Mouse (Mus musculus) T-cell, adult 2 months (primary cell): ENCODE data around the gene C1s1.
A peak's percentile ranks its signal among the peaks of the same experiment; 100 is the strongest.
"Not testable (repeated sequence)": the region's sequence is repeated elsewhere in the genome, so short reads cannot be mapped to it uniquely, and the experiment has no call there.

ENCODE experiments used
- DNase-seq: peaks from one replicate; pipeline ENCODE4 v3.0.0; 2022; ENCODE audit warnings: low spot score

The C1s1 gene

GRCm38 (mm10) chr6:124511936-124512335 is 30.2 kb downstream of the C1s1 start:
- no peak for DNase-seq

GRCm38 (mm10) chr6:124509192-124509591 is 33.0 kb downstream of the C1s1 start:
- DNase-seq: not testable (repeated sequence)

- DNase-seq: no peak
These were observed 33.9 kb downstream of the C1s1 start for GRCm38 (mm10) chr6:124508292-124508691.

GRCm38 (mm10) chr6:124506991-124507390 is 35.2 kb downstream of the C1s1 start:
- DNase-seq: no peak

DNA sequence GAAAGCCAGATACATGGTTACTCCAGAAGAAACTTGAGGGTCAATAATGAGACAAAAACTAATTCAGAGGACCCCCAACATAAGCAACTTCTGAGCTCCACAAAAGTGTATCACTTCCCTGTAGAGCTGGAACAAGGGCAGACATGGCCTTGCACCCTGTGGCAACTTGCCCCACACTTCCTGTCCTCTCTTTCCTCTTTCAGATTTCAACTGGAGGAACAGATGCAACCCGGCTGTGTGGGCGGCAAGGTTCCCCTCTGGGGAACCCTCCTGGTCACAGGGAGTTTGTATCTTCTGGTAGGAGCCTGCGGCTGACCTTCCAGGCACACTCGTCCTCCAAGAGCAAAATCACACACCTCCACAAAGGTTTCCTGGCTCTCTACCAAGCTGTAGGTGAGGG is 37.1 kb downstream of the C1s1 start:
- DNase-seq: no peak

GRCm38 (mm10) chr6:124502021-124502420 is 40.1 kb downstream of the C1s1 start:
- no peak for DNase-seq

GRCm38 (mm10) chr6:124501473-124501872 is 40.7 kb downstream of the C1s1 start:
- no peak for DNase-seq

GRCm38 (mm10) chr6:124499914-124500566 is 42.1 kb downstream of the C1s1 start:
- no peak for DNase-seq

DNA sequence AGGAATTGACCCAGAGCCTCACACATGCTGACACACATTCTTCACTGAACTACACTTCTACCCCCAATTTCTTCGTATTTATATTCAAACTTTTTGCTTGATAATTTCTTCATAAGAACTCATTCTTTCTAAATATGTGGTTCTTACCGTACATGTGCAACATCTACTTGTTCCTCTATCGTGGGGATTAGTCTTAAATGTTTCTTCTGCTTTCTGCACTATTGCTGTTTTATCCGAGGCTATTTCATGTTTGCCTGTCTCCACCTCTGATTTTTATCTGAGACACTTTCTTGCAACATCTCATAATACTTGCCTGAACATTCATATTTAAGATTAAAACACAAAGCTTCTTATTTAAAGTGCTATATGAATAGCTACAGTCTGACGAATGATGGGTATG is 46.1 kb downstream of the C1s1 start:
- DNase-seq: no peak

- no peak for DNase-seq
These were observed 48.3 kb downstream of the C1s1 start for GRCm38 (mm10) chr6:124493886-124494285.

- DNase-seq: peak; percentile 30
These were observed 49.2 kb downstream of the C1s1 start, which contains the start of gene C1rl for GRCm38 (mm10) chr6:124492842-124493561. Gene C1rl (plus strand): TSS chr6:124493113.

DNA sequence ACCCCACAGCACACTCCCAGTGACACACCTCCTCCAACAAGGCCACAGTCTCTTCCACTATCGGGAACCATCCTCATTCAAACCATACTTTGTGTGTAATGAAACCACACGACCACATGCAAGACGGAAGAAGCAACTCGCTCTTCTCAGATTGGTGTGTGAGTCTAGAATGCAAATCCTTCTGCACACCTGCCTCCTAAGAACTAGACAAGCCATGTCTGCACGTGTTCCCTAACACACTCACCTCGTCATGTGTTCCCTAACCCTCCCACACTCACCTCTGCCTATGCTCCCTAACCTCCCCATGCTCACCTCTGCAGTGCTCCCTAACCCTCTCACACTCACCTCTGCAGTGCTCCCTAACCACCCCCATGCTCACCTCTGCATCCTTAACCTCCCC is 50.7 kb downstream of the C1s1 start:
- peak; percentile 4 for DNase-seq

DNA sequence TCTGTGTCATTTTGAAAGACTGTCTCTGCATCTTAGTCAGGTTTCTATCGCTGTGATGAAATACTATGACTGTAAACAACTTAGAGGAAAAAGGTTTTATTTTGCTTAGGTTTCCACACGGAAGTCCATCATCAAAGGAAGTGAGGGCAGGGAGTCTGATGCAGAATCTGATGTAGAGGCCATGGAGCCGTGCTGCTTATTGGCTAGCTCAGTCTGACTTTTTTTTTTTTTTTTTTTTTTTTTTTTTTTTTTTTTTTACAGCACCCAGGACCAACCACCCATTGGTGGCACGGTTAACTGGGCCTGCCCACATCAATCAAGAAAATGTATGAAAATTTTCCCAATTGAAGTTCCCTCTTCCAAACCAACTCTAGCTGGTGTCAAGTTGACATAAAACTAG is 53.2 kb downstream of the C1s1 start:
- DNase-seq: no peak

- DNase-seq: no peak
These were observed 54.6 kb downstream of the C1s1 start for GRCm38 (mm10) chr6:124487509-124487908.

DNA sequence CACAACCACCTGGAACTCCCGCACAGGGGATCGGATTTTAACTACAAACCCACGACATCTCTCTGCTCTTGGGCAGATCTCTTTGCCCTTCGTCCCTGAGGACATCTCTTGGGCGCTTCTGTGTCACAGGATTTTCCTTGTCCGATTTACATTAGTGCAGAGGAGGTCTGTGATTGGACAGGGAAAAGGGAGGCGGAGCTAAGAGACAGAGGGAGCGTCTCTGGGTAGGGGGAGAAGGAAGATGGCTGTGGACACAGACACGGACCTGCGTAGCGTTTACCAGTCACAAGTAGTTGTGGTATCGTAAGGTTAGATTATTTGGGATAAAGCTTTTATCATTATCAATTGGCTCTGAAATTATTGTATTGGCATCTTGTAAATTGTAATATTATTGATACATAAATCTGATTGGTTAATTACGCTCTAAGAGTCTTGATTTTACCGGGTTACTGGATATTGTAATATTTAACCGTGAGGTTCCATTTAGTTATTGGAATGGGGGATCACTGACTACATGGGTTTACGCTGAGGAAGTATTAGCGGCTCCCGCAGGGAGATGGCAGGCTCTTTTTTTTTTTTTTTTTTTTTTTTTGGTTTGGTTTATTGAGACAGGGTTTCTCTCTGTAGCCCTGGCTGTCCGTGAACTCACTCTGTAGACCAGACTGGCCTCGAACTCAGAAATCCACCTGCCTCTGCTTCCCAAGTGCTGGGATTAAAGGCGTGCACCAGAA is 56.6 kb downstream of the C1s1 start:
- DNase-seq: no peak

- no peak for DNase-seq
These were observed 57.3 kb downstream of the C1s1 start for GRCm38 (mm10) chr6:124484851-124485250.

GRCm38 (mm10) chr6:124483831-124484230 is 58.3 kb downstream of the C1s1 start:
- not testable (repeated sequence) for DNase-seq

DNA sequence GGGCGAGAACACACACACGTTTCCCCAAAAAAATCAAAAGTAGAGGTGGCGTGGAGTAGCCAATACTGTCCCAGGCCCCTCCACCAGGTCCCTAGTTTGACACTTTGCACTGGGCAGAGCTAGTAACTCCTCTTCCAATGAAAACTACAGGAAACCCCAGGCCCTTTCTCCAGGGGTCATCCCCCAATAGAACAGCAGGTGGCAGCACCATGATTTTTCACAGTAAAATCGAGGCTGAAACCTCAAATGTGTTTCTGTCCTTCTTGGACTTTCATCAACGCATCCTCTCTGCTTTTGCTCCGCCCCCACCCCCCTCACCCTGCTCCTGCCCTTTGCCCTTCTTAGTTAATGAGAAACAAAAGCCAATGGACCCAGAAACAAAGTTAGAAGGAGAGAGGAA is 60.6 kb downstream of the C1s1 start:
- peak; percentile 42 for DNase-seq
